Mouse (Mus musculus): ENCODE measurements around the gene Hmga1b.

DNA sequence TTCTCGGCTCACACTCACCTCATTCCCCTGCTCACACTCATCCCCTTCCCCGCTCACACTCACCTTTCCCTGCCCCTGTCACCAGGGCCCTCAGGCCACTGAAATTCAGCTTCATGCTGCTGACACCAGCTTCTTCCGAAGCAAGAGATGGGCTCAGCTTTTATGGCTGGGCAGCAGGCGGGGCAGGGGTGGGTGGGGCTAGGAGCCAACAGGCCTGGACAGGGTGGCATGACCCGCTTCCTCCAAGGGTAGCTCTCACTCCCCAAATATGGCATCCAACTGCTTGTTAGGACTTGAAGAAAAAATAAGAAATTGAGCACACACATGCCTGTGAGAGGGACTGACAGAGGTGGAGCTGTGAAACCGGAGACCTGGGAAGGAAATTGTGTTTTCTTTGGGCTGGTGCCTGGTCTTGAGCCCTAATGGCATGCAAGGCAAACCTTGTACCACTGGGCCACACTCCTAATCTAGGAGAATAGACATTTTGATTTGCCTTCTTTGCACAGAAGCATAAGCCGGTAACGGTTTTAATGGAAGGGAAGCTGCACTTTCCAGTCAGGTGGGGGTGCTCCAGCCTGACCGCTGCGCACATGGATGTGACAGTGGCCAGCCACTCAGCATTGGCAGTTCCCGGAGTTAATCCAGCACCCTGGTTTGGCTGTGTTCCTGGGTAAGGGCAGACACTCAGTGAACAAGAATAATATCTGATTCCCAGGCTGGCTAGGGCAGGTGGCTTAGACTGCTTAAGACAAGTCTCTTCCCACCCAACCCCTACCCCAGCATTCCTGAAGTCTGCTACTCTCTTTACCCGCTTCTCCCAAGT, 30.5 kb upstream of the Hmga1b start, which contains the start of gene Cbr2:
- TF ChIP-seq GATA1 (IDR thresholded peaks at IDR 0.05; ENCODE audit: low read length) (no peak), TAL1 (IDR thresholded peaks at IDR 0.05; ENCODE audit: low read length) (no peak)
